Mouse (Mus musculus): ENCODE results near the gene Snap23.

GRCm38 (mm10) chr2:120575978-120576377 lies 8.5 kb downstream of the Snap23 start:
- no peak for TF ChIP-seq CTCF (IDR thresholded peaks at IDR 0.05; ENCODE audit: low read depth)
- TF ChIP-seq EP300 (IDR thresholded peaks at IDR 0.05; ENCODE audit: low read depth) = peak; percentile 32; the same call in 1 of the 2 replicates

Data from liver, embryonic 14.5 days (tissue).